Mouse (Mus musculus) myocyte (in vitro differentiated cells): ENCODE data around the gene Fam131b. TPM values are rescaled to one million over a fixed set of nuclear protein-coding genes. Genes with fewer than 3 reads are reported as not detected.
A peak's percentile ranks its signal among the peaks of the same experiment; 100 is the strongest.

Experiments used
- H3K27me3 ChIP-seq: one replicate; pipeline ENCODE4 v1.6.1; 2011; ENCODE audit not compliant: control insufficient read depth, insufficient read depth, insufficient read length
- H3K36me3 ChIP-seq: one replicate; pipeline ENCODE4 v1.6.1; 2011; ENCODE audit not compliant: control insufficient read depth, insufficient read depth
- H3K4me2 ChIP-seq: one replicate; pipeline ENCODE4 v1.6.1; 2011; ENCODE audit warnings: low read depth, control low read depth
- H3K4me3 ChIP-seq: one replicate; pipeline ENCODE4 v1.5.1; 2011; ENCODE audit warnings: mild to moderate bottlenecking, control low read depth, moderate library complexity
- H3K79me2 ChIP-seq: one replicate; pipeline ENCODE4 v1.6.1; 2011; ENCODE audit not compliant: control insufficient read depth, insufficient read depth
- H3ac ChIP-seq: one replicate; pipeline ENCODE4 v1.6.1; 2011; ENCODE audit not compliant: control insufficient read depth, insufficient read length
- E2F4 ChIP-seq: IDR thresholded peaks from one replicate; pipeline ENCODE4 v1.6.1; 2011; ENCODE audit warnings: mild to moderate bottlenecking, control low read depth, moderate library complexity; ENCODE audit not compliant: insufficient read depth
- MAX ChIP-seq: IDR thresholded peaks from one replicate; pipeline ENCODE4 v1.6.1; 2011; ENCODE audit warnings: low read depth, mild to moderate bottlenecking, control low read depth
- MYOD1 ChIP-seq, 3 experiments: IDR thresholded peaks; one replicate each; pipeline ENCODE4 v1.6.1; 2011; ENCODE audit warnings: control low read depth in 2 of 3, low read depth in 2 of 3, mild to moderate bottlenecking in 2 of 3, moderate library complexity in 1 of 3; ENCODE audit not compliant: insufficient read length in 2 of 3, control insufficient read depth in 1 of 3
- MYOG ChIP-seq, 3 experiments: IDR thresholded peaks; one replicate each; pipeline ENCODE4 v1.6.1; 2011; ENCODE audit warnings: control low read depth in 2 of 3, low read depth in 2 of 3, mild to moderate bottlenecking in 2 of 3; ENCODE audit not compliant: insufficient read length in 2 of 3, control insufficient read depth in 1 of 3, insufficient read depth in 1 of 3
- POLR2A ChIP-seq: IDR thresholded peaks from one replicate; pipeline ENCODE4 v1.6.1; 2011; ENCODE audit warnings: low read depth, mild to moderate bottlenecking, control low read depth, moderate library complexity; ENCODE audit not compliant: insufficient read length
- REST ChIP-seq: IDR thresholded peaks from one replicate; pipeline ENCODE4 v1.6.1; 2011; ENCODE audit warnings: mild to moderate bottlenecking, control low read depth, moderate library complexity; ENCODE audit not compliant: insufficient read depth, insufficient read length
- SRF ChIP-seq: IDR thresholded peaks from one replicate; pipeline ENCODE4 v1.6.1; 2011; ENCODE audit warnings: low read depth; ENCODE audit not compliant: control insufficient read depth, insufficient read length
- TCF12 ChIP-seq: IDR thresholded peaks from one replicate; pipeline ENCODE4 v1.6.1; 2011; ENCODE audit warnings: mild to moderate bottlenecking, control low read depth; ENCODE audit not compliant: poor library complexity, insufficient read depth, severe bottlenecking
- TCF3 ChIP-seq: IDR thresholded peaks from one replicate; pipeline ENCODE4 v1.6.1; 2011; ENCODE audit warnings: low read depth, control low read depth; ENCODE audit not compliant: insufficient read length
- USF1 ChIP-seq: IDR thresholded peaks from one replicate; pipeline ENCODE4 v1.6.1; 2011; ENCODE audit warnings: low read depth, mild to moderate bottlenecking, control low read depth, moderate library complexity
- polyA plus RNA-seq: library from polyadenylated mRNA; unstranded; fragments of >200 nt; fragmentation: generic; extraction: Trizol; gene quantifications from one replicate; pipeline ENCODE4 v1.2.1, GENCODE M21; 2012; ENCODE audit warnings: missing spikeins

The Fam131b gene
- polyA plus RNA-seq, 1 experiment, result 4.2 TPM

DNA sequence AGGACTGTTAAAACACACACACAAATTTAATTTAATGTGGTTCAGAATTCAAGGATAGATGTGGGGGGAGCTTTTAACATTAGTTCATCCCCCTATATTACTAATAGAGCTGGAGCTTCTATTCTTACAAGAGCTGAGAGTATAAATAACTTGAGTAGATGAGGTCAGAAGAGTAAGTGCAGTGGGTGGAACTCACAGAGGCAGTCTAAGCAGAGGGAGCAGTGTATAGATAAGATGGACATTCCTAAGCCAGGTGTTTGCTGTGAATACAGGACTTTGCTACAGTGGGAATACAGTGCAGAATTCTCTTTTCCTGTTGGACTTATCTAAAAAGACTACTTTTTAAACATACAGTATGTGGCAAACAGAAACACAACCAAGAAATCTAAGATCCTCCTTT lies 53.6 kb downstream of the Fam131b start:
- H3K4me2 ChIP-seq, result no peak overlapping the region
- H3K79me2 ChIP-seq, result peaks cover 23% of the 10 kb centered on the region
- peaks cover 80% of the 10 kb centered on the region for H3K36me3 ChIP-seq
- no peaks in the 10 kb centered on the region for H3K27me3 ChIP-seq
- no peak for TF ChIP-seq TCF3
- TF ChIP-seq MAX, result no peak
- TF ChIP-seq POLR2A, result no peak
- TF ChIP-seq SRF, result no peak
- TF ChIP-seq MYOG (IDR thresholded peaks at IDR 0.05; ENCODE audit: control insufficient read depth in 1 of 3, insufficient read depth in 1 of 3, insufficient read length in 2 of 3, low read depth in 2 of 3), result no peak
- no peak for TF ChIP-seq E2F4
- no peak for TF ChIP-seq MYOD1 (IDR thresholded peaks at IDR 0.05; ENCODE audit: control insufficient read depth in 1 of 3, insufficient read length in 2 of 3, low read depth in 2 of 3)
- no peak overlapping the region for H3ac ChIP-seq
- H3K4me3 ChIP-seq, result no peak overlapping the region

DNA sequence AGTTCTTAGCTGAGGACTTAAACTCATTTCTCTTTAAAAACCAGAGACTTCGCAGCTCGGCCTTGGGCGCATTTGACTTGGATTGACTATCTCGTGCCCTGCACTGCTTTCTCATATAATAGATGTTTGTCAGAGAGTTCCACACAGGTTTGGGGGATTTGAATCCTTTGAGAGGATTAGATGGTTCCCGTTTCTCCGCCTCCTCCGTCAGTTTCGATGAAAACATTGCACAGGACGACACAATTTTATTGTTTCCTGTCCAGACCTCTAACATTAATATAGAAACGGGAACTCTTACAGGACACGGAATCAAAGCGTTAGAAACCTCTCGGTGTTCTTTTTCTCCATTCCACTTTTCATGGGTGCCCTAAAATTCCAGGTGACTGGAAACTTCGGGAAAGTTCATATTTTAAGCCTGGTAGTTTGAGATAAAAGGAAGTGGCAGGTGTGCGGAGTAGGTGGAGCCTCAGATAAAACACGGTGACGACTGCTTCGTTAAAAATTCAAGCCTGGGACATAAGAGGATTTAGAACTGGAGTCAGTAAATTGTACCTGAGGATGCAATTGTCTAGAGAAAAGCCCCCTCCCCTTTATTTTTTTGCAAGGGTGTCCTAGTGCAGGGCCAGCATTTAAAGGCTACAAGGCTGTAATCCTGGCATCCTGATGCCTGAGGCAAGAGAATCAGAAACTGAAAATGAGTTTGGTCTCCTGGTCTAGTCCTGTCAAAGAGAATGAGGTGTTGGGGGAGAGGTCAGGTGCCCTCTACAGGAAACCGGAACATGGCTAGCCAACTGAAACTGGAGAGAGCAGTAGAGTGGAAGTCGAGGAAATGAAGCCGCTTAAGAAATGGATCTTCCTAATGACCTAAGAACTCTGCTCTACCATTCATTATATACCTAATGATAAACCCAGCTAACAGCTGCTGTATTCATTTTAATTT lies 58.8 kb downstream of the Fam131b start:
- H3ac ChIP-seq, result peak overlapping the region; percentile 12
- peaks cover 25% of the 10 kb centered on the region for H3K79me2 ChIP-seq
- H3K36me3 ChIP-seq, result peaks cover 36% of the 10 kb centered on the region
- peak overlapping the region; percentile 67 for H3K4me3 ChIP-seq
- no peaks in the 10 kb centered on the region for H3K27me3 ChIP-seq
- peak overlapping the region; percentile 88 for H3K4me2 ChIP-seq
- no peak for TF ChIP-seq USF1
- no peak for TF ChIP-seq TCF12
- TF ChIP-seq POLR2A, result no peak
- no peak for TF ChIP-seq REST
- no peak for TF ChIP-seq E2F4
- no peak for TF ChIP-seq MYOD1 (IDR thresholded peaks at IDR 0.05; ENCODE audit: control insufficient read depth in 1 of 3, insufficient read length in 2 of 3, low read depth in 2 of 3)
- no peak for TF ChIP-seq TCF3
- no peak for TF ChIP-seq MAX
- TF ChIP-seq SRF, result no peak

Other genes with a start within 250 kb of the Fam131b start
- not detected for gene Tas2r139, start 183.7 kb downstream of the Fam131b start, polyA plus RNA-seq
- gene Tas2r144, start 109.3 kb downstream of the Fam131b start, polyA plus RNA-seq, result not detected
- gene Gstk1, start 78.7 kb downstream of the Fam131b start, polyA plus RNA-seq, result 0.53 TPM
- not detected for gene Tmem139, start 62.7 kb downstream of the Fam131b start, polyA plus RNA-seq
- 6.7 TPM for gene Casp2, start 59.7 kb downstream of the Fam131b start, polyA plus RNA-seq
- 0.90 TPM for gene Clcn1, start 38.0 kb downstream of the Fam131b start, polyA plus RNA-seq
- 467 TPM for gene Zyx, start 25.0 kb upstream of the Fam131b start, polyA plus RNA-seq
- 6.3 TPM for gene Epha1, start 48.6 kb upstream of the Fam131b start, polyA plus RNA-seq
- gene Tas2r143, start 75.6 kb upstream of the Fam131b start, polyA plus RNA-seq, result not detected
- not detected for gene Tas2r135, start 80.8 kb upstream of the Fam131b start, polyA plus RNA-seq
- gene Tas2r126, start 109.9 kb upstream of the Fam131b start, polyA plus RNA-seq, result not detected
- not detected for gene Olfr458, start 140.6 kb upstream of the Fam131b start, polyA plus RNA-seq
- gene Olfr457, start 151.7 kb upstream of the Fam131b start, polyA plus RNA-seq, result 0.01 TPM
- 0.05 TPM for gene Olfr456, start 162.6 kb upstream of the Fam131b start, polyA plus RNA-seq
- not detected for gene Olfr455, start 222.9 kb upstream of the Fam131b start, polyA plus RNA-seq